Mouse (Mus musculus): ENCODE results near the gene Dnttip2.
"Not testable (repeated sequence)": the region's sequence is repeated elsewhere in the genome, so short reads cannot be mapped to it uniquely, and the experiment has no call there.

- TF ChIP-seq CTCF (IDR thresholded peaks at IDR 0.05); POLR2A (IDR thresholded peaks at IDR 0.05; ENCODE audit: insufficient read depth, low read depth, low read length): not testable (repeated sequence)
Observed at GRCm38 (mm10) chr3:122272565-122272964, 1.6 kb upstream of the Dnttip2 start.
